Mouse (Mus musculus): ENCODE results near the gene Slc35d2. TPM values are rescaled to one million over a fixed set of nuclear protein-coding genes. Genes with fewer than 3 reads are reported as not detected.

Slc35d2 gene
- 1.3 and 1.6 TPM in 2 replicates for polyA plus RNA-seq (2012; rRNA removed)

DNA sequence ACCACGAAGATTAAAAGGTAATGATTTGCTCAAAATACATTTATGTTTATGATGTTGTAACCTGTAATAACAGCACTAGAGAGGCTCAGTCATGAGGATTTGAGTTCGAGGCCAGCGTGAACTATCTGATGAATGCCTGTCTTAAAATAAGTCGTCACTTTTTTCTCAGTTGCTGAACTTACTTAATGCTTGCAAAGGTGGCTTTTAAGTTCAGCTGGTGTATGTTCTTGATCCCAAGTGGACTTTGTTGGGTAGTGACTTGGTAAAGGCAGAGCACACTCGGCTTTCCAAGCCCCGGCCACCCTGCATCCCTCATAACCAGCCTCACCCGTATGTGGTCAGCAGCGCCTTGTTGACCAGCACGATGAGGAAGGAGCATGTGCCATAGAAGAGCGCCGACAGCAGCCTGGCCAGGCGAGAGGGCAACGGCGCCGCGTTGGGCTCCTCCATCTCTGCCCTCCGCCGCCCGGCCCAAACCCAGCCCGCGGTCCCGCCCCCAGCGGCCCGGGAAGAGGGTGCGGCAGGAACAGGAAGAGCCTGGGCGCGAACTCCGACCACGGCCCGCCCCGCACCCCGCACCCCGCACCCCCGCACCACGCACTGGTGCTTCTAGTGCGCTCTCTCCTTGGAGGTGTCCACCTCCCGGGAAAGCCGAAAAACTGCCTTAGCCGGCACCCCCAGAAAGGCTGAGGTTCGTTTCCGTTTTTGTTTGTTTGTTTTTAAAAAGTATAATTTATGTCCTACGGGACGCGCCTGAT is at the start of gene Slc35d2:
Gene Slc35d2, minus strand, starts transcription at position 511 of the 758 bp plus-strand sequence.
- DNase-seq (ENCODE audit: extremely low spot score in 1 of 2, low spot score in 1 of 2): peak in 1 of 2 experiments; percentile 3

DNA sequence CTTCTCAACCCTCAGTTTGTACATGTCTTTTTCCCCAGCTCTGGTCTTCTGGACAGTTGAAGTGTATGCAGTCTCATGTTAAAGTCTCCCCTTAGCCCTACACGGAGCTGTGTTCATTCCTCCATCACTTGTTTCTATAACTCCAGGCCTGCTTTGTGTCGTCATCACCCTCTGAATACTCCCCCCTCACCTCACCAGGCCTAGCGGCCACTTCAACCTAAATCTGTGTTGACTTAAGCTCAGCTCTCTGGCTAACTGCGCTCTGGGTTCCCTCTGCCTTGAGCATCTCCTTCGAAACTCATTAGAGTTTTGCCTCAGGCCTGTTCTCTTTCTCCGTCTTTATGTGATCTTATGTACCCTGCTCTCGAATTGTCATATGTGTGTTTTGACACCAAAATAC is 48.8 kb upstream of the Slc35d2 start:
- no peak for DNase-seq (ENCODE audit: extremely low spot score in 1 of 2, low spot score in 1 of 2)

DNA sequence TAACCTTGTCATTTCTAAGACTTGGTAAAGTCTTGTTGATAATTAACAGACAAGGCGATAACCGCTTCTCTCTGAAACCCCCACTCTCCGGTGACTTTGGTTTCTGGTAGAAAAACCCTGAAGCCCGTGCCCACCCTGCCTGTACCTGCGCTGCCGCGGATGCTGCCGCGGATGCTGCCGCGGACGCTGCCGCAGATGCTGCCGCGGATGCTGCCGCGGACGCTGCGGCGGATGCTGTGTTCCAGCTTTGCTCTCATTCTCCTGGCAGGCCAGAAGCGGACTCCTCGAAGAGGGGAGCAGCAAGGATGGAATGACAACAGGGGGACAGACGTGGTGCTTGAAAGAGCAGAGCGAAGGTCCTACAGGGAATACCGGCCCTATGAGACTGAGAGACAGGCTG is 40.6 kb upstream of the Slc35d2 start:
- DNase-seq (ENCODE audit: extremely low spot score in 1 of 2, low spot score in 1 of 2): no peak

DNA sequence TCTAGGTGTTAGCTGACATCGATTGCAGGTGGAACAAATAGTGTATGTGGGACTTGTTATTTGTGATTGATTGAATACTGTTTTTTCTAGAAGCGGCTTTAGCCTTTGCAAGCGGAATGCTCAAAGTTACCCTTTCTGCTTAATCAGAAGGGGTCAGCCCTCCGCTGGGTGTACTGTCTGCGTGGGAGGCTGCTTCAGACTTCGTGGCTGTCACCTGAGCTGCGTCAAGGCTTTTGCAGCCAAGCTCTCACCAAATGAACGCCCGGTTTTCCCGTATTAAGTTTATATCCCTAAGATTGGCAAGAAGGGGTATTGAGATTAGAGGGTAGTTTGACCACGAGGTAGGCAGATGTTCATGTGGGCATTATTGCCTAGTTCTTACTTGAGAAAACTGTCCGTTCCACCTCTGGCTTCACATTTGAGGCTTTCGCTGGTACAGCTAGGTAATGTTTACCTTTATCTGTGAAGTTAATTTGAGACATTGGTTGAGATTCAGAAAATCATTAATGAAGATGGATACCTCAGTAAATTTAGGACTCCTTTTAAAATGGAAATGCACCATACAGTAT is 34.1 kb upstream of the Slc35d2 start:
- no peak for DNase-seq (ENCODE audit: extremely low spot score in 1 of 2, low spot score in 1 of 2)

DNA sequence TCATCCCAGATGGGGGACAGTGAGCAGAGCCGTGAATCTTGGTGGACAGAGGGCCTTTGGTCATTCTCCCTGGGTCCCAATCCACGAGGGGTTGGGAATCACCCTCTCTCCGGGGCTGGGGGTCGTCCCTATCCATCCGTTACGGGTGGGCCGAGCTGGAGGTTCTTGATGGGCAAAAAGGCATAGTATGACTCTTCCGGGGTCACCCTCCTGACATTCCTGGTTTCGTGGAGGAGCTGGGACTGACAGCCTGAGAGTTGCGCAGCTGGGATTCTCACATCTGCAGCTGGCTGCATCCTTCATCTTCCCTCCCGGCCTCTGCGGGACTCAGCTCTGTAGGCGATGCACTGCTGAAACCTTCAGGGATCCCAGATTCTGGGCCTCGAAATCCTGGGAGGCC is 33.5 kb upstream of the Slc35d2 start:
- no peak for DNase-seq (ENCODE audit: extremely low spot score in 1 of 2, low spot score in 1 of 2)

DNA sequence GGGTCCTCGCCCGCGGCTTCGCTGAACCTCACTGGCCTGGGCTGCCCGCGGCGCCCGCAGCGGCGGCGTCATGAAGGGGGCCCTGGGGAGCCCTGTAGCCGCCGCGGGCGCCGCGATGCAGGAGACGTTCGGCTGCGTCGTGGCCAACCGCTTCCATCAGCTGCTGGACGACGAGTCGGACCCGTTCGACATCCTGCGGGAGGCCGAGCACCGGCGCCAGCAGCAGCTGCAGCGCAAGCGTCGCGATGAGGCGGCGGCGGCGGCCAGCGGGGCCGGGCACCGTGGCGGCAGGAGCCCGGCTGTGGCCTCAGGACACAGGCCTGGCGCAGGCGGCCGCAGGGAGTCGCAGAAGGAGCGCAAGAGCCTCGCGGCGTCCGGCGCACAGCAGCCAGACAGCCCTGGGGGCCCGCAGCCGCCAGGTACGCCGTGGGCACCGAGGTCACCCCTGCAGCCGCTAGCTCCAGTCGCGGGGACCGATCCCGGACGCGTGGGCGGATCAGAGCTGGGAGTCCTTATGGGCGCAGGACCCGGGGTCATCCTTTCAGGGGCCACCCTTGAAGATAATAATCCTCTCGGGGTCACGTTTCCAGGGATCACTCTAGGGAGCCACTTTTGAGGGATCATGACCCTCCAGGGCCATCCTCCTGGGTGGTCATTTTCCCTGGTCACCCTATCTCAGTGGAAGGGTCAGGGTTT is 32.9 kb upstream of the Slc35d2 start:
- peak; percentile 41 to 42 for DNase-seq (ENCODE audit: extremely low spot score in 1 of 2, low spot score in 1 of 2)

DNA sequence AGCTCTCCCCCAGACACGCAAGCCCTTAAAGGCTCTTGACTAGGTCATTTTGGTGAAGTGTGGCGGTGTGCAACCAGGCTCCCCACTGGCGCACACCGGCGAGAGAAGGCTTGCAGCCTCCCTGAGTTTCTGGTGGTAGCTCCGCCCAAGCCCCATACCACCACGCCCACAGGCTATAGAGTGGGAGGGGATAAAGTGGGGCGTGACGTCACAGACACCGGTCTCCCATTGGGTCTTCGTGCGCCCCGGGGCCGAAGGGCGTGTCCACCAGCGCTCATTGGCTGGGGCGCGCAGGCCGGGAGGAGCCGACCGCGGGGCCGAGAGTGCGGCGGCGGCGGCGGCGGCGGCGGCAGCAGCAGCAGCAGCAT is 32.4 kb upstream of the Slc35d2 start, which contains the start of gene Habp4:
Gene Habp4, plus strand, starts transcription at position 277 of the 368 bp plus-strand sequence.
- DNase-seq (ENCODE audit: extremely low spot score in 1 of 2, low spot score in 1 of 2): peak; percentile 96 to 99

DNA sequence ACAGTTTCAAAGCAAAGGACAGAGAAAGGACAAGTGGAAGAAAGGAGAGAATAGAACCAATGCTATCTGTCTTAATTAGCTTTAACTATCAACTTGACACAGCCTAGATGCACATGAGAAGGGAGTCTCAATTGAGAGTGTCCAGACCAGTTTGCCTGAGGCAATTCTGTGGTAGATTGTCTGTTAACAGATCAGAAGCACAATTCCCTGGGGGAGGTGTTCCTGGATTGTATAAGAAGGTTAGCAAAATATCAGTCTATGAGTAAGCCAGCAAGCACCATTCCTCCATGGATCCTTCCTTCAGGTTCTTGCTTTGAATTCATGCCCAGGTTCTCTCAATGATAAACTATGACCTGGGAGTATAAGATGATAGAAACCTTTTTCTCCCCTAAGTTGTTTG is 27.8 kb upstream of the Slc35d2 start:
- DNase-seq (ENCODE audit: extremely low spot score in 1 of 2, low spot score in 1 of 2): no peak

DNA sequence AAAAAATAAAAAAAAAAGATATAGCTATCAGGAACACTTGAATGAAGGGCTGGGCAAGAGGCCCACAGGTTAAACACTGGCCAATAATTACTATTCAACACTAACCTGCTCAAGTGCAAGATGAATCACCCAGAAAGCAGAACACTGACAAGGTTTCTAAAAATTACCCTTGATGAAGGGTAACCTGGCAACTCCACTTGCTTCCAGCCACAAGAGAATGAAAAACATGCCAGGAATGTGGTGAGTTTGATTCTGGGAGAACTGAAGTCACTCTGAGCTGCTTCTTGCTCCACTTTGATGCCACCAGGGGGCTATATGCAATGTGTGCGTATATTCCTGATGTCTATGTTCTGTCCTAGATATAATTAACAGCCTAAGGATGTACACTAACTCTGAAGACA is 26.0 kb upstream of the Slc35d2 start:
- peak in 1 of 2 experiments; percentile 22 for DNase-seq (ENCODE audit: extremely low spot score in 1 of 2, low spot score in 1 of 2)

DNA sequence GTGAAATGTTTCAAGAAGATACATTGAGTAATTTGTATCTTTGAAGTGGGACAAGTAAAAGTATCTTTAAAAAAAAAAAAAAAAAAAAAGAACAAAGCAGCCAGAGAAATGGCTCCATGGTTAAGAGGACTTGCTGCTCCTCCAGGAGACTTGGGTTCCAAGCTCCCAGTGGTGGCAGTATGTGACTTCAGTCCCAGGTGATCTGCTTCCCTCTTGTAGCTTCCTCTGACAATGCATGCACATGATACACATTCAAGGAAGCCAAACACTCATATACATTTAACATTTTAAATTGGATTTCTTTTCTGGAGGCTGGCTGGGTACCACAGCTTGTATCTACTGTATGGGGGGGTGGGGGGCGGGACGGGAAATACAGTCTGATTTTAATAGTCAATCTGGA is 25.5 kb upstream of the Slc35d2 start:
- DNase-seq (ENCODE audit: extremely low spot score in 1 of 2, low spot score in 1 of 2): no peak

DNA sequence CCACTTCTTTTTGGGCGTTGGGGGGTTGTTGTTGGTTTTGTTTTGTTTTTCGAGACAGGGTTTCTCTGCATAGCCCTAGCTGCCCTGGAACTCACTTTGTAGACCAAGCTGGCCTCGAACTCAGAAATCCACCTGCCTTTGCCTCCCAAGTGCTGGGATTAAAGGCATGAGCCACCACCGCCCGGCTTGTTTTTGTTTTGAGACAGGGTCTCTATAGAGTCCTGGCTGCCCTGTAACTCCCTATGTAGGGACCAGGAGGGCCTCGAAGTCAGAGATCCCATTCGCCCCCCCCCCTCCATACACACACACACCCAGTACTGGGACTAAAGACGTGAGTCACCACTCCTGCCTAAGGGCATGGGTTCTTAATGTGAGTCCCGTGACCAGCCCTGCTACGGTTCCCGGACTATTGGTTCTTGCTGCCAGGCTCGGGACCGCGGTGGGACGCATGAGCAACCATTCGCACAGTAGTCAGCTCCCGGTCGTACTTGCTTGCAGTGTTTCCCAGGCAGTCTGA is 24.6 kb upstream of the Slc35d2 start:
- DNase-seq (ENCODE audit: extremely low spot score in 1 of 2, low spot score in 1 of 2): no peak

DNA sequence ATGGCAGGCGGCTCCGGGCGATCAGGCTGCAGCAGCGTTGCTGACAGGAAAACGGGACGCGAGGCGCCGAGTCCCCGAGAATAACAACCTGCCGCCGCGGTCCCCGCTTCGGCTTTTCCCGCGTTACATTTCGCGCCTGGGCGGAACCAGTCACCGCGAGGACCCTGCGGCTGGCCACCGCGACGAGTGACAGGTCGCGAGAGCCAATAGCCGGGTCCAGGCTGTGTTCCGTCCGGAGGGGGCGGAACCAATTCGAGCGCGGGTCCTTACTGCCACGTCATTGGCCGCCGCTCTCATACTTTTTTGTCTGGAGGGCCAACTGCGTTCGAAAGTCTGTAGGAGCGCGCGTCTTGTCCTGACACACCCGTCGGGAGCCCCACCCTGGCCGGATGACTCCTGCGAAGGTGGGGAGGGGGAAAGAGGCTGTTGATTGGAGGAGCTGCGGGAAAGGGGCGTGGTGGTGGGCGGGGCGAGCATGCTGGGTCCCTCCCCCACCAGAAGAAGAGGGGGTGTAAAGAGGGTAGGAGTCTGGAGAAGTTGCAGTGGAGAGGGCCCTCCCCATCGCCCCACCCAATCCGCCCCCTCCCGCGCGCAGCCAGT is 24.0 kb upstream of the Slc35d2 start, which contains the start of gene Zfp367:
Gene Zfp367, minus strand, starts transcription at position 120 of the 600 bp plus-strand sequence.
- DNase-seq (ENCODE audit: extremely low spot score in 1 of 2, low spot score in 1 of 2): peak; percentile 95 to 96

DNA sequence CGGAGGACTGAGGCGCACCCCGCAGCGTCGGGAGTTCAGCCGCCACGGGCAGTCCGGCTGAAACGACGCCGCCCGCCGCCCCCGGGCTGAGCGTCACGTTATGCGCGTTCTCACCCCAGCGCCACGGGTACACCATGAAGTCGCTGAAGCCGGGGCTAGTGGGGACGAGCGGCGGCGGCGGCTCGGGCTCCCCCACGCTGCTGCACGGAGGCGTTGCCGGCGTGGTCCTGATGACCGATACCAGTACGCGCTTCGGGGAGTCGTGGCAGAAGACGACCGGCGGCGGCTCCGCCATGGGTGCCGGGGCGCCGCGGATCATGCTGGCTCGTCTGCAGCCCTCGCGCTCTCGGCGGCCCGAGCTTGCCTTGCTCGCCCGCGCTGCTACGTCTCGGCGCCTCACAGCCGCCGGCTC is 23.5 kb upstream of the Slc35d2 start:
- peak in 1 of 2 experiments; percentile 38 for DNase-seq (ENCODE audit: extremely low spot score in 1 of 2, low spot score in 1 of 2)

DNA sequence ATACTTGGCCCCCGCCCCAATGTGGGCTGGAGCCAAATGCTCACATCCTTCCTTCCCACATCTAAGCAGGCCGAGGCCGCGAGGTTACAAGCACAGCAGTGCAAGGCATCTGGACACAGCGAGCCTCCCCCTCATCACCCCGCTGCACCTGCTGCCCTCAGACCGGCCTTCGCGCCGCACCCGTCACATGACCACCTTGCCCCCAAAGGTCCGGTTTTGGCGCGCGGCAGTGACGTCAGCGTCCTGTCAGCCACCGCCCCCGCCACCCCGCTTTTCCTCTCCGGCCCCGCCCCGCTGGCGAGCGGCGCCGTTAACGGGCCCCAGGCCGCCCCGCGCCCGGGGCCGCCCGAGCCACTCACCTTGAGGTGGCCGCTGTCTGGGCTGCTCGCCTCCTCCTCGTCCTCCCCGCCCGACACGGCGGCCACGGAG is 23.1 kb upstream of the Slc35d2 start:
- peak; percentile 60 to 77 for DNase-seq (ENCODE audit: extremely low spot score in 1 of 2, low spot score in 1 of 2)

DNA sequence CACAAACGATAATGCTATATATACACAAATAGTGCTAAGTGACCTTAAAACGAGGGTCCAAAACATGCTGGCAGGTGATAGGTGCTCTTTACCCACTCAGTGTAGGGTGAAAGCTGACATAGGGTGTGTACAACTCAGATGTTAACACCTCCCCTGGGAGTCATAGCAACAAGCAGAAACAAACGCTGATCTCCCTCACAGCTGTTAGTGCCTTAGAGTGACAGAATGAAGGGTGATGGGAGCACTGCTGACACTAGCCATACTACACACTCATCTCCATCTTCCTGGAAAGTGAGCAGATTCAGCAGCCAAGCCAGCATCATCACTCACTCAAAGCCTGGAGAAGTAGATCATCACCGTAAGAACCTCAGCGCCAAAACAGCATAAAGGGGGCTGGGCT is 21.0 kb upstream of the Slc35d2 start:
- DNase-seq (ENCODE audit: extremely low spot score in 1 of 2, low spot score in 1 of 2): no peak

DNA sequence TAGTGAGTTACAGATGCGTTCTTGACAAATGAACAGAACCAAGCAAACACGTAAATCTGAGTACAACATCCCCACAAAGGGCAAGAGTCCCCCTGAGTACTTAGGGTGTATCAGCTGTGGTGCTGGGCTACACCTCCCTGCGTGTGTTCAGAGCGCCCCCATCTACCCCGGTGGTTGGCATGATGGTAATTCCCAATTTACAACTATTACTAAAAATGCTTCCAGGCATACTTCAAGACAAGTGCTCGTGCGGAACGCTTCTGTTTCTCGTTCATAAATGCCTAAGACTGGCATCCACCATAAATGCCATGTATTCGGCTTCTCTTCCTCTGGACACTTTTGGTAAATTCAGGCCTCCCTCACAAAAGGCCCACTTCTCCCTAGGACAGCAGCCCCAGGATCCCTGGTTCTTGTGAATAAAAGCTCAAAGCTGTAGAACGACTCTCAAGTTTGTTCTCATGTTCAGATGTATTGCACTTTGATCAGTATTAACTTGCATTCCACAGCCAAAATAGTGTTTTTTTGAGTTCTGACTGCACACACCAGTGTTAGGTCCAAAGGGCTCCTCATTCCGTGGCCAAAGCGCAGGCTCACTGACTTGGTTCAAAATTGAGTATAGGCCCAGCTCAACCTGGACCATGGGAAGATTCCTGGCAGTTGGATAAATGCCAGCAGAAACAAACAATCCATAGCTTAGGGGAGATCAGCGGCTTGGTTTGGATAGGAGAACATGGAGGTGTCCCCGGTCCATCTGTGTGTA is 628 bp upstream of the Slc35d2 start:
- DNase-seq (ENCODE audit: extremely low spot score in 1 of 2, low spot score in 1 of 2): peak in 1 of 2 experiments; percentile 44

DNA sequence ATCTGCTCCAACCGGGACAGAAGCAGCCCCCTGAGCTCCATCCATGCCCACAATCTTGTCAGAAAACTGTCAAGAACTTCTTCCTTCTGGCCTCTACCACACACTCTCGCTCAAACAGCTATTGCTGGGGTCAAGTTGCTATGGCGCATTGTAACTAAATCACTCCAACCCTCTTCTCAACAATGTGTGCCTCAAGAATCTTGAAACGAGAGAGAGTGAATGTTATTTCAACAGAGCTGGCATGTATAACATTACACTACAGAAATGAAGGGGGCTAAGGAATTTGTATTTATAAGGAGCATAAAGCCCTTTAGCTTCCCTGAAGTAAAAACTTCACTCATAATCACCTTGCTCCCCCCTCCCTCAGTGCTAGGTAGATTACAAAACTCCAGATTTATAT is 2.9 kb downstream of the Slc35d2 start:
- no peak for DNase-seq (ENCODE audit: extremely low spot score in 1 of 2, low spot score in 1 of 2)

DNA sequence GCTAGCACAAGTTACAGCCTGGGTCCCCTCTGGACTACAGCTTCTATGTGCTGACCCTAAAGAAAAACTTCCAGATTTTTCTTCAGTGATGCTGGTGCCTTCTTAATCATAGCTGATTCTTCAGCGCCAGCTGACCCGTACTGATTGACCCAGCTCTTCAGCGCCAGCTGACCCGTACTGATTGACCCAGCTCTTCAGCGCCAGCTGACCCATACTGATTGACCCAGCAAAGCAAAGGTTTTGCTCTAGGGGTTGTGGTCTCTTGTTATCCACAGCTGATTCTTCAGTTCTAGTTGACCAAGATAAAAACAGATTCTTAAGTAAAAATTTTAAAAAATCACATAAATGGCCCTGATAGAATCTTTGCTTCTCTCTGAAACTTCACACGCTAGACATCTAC is 4.3 kb downstream of the Slc35d2 start:
- no peak for DNase-seq (ENCODE audit: extremely low spot score in 1 of 2, low spot score in 1 of 2)

DNA sequence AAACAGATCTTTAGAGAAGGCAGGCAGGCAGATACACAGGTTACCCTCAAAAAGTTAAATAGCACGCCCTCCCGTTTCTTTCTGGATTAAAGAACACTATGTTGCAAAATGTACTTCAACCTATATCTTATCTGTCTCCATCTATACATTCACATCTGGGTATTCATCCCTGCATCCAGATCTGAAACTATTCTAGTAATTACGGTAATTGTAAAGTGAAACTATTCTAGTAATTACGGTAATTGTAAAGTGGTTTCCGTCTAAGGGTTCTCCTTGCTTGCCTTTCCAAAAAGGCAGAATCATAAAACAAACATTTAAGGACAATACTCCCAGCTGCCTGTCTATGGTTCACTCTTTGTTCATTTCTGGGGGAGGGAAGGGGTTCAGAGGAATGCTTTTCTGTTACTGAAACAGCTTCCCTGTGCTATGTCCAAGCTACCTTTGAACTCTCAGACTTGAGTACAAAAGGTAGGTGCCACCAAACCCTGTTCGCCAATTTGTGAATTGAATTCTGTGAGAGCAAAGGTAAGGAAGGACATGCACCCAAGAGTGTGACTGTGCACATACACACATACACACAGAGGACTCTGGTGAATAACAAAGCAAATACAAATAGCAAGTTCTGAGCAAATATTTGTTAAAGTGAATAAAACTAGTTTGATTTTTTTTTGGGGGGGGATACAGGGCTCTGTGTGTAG is 5.5 kb downstream of the Slc35d2 start:
- DNase-seq (ENCODE audit: extremely low spot score in 1 of 2, low spot score in 1 of 2): no peak

DNA sequence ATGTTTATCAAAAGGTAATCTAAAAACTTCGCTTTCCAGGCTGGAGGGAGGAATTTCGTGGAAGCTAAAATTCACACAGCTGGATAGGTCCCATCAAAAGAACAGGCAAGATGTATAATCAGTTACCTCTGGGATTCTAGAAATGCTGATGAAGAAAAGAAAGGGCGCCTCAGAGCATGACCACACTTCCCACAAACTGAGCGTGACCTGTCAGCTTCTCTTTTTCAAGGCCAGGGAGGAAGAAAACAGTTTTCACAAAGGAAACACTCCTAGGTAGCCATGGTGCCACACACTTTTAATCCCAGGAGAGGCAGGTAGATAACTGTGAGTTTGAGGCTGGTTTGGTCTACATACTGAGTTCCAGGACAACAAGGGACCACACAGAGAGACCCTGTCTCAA is 8.4 kb downstream of the Slc35d2 start:
- no peak for DNase-seq (ENCODE audit: extremely low spot score in 1 of 2, low spot score in 1 of 2)

All from frontal cortex, adult 2 months (tissue).